Mouse (Mus musculus) cerebellum, adult 9-10 months (tissue): Measurements from ENCODE around the gene BC048507.
"Not testable (repeated sequence)": the region's sequence is repeated elsewhere in the genome, so short reads cannot be mapped to it uniquely, and the experiment has no call there.

ENCODE experiments used
- DNase-seq: peaks from one replicate; pipeline ENCODE4 v3.0.0; 2022

The BC048507 gene

DNA sequence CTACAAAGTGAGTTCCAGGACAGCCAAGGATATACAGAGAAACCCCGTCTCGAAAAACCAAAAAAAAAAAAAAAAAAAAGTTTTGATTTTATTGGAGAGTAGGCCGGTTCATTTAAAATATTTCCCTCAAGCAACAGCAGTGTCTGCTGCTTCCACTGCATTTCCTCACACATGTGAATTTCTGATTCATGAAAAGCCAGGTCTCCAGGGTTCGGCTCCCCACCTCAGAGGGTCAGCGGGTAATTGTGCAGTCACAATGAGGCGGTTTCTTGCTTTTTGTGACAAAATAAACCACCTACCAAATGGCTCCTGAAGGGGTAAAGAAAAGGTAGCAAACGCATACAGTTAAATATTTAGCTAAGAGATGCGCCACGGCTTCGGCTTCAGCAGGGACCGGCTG is at the start of gene BC048507:
TSS of gene BC048507 (plus strand) at position 301 of the 400 bp plus-strand sequence.
- no peak for DNase-seq

- DNase-seq, result peak; percentile 93
These were observed 49.1 kb upstream of the BC048507 start, which contains the start of gene Zfp273 for GRCm38 (mm10) chr13:67813710-67814660. Gene Zfp273 (plus strand): TSS chr13:67813740.

DNA sequence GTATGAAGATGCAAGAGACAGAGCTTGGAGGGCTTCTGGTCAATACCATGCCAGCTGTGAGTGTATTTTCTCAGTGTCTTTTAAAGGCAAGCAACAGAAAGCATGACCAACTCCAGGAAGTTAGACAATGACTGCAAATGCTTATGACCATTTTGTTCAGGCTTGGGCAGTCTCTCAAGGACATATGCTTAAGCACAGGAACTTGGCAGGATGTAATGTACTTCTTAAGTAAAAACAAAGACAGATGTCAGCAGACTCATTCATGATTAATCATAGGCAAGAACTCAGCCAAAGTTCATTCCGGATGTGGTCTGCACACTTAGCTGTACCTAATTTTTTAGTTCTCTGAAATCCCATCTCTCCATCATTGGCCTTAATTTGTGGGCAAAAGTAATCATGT is 44.5 kb upstream of the BC048507 start:
- no peak for DNase-seq

DNA sequence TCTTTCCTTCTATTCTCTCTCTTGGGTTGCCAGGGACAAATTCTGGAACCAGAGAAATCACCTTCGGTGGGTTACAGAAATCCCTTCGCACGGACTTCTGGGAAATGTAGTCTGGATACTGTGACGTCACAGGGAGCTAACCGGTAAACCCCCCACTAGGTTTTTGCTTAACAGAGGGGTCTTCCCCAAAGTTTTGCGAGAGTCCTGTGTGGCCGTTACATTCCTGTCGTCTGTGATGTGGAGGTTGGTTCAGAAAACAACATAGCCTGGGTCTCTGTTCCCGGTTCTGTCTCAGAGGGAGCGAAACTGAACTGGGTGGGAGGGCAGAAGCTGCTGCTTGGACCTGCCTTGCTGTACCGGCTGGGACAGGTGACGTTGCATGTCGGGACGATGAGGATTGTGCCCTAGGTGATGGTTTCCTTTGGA is 32.2 kb upstream of the BC048507 start, which contains the start of gene Gm10037:
TSS of gene Gm10037 (plus strand) at position 196 of the 426 bp plus-strand sequence.
- DNase-seq, result peak; percentile 81

- not testable (repeated sequence) for DNase-seq
These were observed 30.0 kb upstream of the BC048507 start for GRCm38 (mm10) chr13:67833137-67833536.

DNA sequence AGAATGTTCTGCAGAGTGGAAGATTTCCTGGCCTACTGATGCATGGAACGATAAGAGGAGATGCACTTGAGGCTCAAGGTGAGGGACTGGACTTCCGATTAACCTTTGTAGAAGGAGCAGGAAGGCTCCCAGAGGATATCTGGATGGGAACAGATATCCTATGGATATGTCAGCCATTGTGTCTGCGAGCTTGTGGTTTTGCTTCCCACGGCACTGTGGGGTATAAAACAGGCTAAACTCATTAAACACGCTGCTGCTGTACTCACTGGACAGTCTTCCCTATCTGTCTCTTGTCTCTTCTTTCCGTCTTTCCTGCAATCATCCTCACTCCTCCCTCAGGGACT is 19.4 kb upstream of the BC048507 start:
- no peak for DNase-seq

- DNase-seq, result peak; percentile 78
These were observed 18.8 kb upstream of the BC048507 start for GRCm38 (mm10) chr13:67844119-67844852.

- peak; percentile 20 for DNase-seq
These were observed 18.3 kb upstream of the BC048507 start for GRCm38 (mm10) chr13:67844853-67845194.

- no peak for DNase-seq
These were observed 12.8 kb upstream of the BC048507 start for GRCm38 (mm10) chr13:67850361-67850760.

DNA sequence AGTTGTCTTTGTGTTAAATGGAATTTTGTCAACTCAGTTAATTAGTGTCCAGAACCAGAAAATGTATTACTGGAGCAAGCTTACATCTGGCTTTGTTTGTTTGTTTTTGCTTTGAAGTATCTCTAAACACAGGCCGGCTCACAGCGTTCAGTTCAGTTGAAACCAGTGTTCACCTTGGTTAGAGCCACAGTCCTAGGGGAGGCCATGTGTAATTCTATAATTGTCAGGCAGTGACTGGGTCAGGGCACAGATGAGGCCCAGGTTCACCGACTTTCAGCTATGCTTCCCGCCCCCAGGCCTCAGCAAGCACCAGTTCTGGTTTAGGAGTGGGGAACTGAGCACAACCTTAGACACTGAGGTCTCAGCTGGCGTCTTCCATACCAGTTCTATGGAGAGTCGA is 10.0 kb upstream of the BC048507 start:
- no peak for DNase-seq

GRCm38 (mm10) chr13:67853983-67854382 is 9.1 kb upstream of the BC048507 start:
- DNase-seq, result no peak

DNA sequence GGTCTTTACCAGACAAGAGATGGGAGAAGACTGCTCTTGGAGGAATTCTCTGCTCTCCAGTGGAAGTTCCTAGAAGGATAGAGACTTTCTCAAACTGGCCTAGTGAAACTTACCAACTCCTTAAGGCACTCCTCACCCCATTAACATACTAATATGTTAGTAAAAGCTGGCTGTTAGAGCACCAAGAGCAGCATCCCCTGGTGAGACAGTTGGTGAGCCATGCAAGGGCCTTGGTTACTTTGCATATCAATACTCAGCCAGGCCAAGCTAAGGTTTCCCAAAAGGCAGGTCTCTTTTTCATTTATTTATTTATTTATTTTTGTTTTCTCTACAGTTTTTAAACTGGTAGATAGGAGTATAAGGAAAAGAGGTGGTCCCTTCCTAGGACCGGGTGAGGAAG is 5.8 kb upstream of the BC048507 start:
- no peak for DNase-seq

GRCm38 (mm10) chr13:67862508-67862907 is 618 bp upstream of the BC048507 start:
- DNase-seq, result no peak

GRCm38 (mm10) chr13:67864764-67865350 is 1.7 kb downstream of the BC048507 start:
- DNase-seq, result no peak

DNA sequence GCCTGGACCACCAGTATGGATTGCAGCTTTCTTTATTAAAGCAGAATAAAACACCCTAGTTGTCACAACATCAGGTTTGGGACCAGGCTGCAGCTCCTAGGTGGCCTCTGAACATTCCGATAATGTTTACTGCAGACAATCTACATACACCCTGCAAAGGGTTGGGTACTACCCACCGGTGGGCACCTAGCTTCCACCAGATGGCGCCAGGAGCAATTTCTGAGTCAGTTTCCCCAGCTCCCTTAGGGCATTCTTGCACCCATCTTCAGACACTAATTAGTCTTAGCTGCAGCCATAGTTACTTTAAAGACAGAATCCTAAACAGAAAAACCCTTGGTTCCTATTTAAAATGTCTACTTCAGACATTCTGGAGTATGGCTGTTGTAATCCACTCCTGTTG is 4.8 kb downstream of the BC048507 start:
- no peak for DNase-seq

DNA sequence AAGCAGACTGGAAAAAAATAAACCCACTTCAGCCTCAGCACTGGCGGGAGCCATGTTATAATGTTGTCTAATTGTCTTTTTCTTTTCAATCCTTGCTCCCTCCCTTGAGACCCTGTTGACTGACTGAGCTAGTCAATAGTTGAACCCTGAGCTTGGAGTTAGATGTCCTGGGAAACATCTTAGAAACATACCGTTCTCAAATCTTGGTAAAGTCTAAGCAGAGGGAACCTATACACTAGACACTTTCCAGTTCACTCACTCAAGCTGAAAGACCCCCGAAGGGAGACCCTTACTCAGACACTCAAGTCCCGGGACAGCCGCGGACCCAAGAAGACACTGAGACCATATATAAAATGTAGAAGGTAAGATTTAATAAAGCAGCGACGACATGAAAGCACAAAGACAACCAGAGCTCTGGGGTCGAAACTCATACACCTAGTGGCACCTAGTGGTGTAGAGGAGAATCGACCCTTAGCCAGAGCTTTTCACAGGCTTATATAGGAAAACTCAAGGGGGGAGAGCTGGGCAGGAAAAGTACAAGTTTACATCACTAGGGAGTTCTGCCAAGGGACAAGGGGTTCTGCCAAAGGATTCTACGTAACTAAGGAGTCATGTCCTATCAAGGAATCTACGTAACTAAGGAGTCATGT is 13.0 kb downstream of the BC048507 start:
- DNase-seq, result not testable (repeated sequence)

GRCm38 (mm10) chr13:67876699-67877254 is 13.7 kb downstream of the BC048507 start:
- no peak for DNase-seq

DNA sequence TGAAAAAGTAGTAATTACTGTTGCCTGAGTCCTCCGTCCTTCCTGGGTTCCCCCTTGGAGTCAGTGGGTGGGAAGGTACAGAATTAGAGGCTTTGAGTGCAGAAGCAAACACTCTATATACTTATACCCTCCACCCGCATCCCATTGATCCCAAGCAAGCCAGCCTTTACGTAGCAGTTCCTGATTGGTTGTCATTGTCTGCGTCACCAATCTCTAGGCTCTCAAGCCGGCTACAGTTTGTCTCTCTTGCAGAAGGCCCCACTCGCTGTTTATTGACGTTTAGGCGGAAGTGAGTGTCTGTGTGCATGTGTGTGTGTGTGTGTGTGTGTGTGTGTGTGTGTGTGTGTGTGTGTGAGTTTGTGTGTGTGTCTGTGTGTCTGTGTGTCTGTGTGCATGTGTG is 20.8 kb downstream of the BC048507 start:
- no peak for DNase-seq

GRCm38 (mm10) chr13:67909759-67910158 is 46.6 kb downstream of the BC048507 start:
- no peak for DNase-seq
